Mouse (Mus musculus) adrenal gland, adult 2 months (tissue): Measurements from ENCODE around the gene Pias4. TPM values are rescaled to one million over a fixed set of nuclear protein-coding genes. Genes with fewer than 3 reads are reported as not detected.
A peak's percentile ranks its signal among the peaks of the same experiment; 100 is the strongest.
"Not testable (repeated sequence)": the region's sequence is repeated elsewhere in the genome, so short reads cannot be mapped to it uniquely, and the experiment has no call there.

Experiments
- DNase-seq: peaks from one replicate; pipeline ENCODE4 v3.0.0; 2021
- long read RNA-seq: library from polyadenylated mRNA; stranded (forward); transcript quantifications from one replicate; pipeline ENCODE4 v2.0.0, GENCODE M21; 2021
- polyA plus RNA-seq: library from polyadenylated mRNA; depleted of rRNA; stranded (reverse); fragments of >200 nt; gene quantifications from 2 replicates; pipeline ENCODE4 v1.2.3, GENCODE M21; 2012; rRNA removed
- total RNA-seq, 2 experiments: library from RNA; stranded (reverse); gene quantifications; 2 replicates each; pipeline ENCODE4 v1.2.3; 2021

The Pias4 gene
- 10 to 100 TPM; 27.3 to 29.8 TPM for total RNA-seq
- 41.4 and 48.6 TPM in 2 replicates for polyA plus RNA-seq
- long read RNA-seq, transcript Pias4-201 (11 exons, 2,571 nt), result major isoform, 18 of 25 reads
- long read RNA-seq, partial matches to known transcripts, result 4 of 25 reads
- long read RNA-seq, other reads (novel, unspliced or antisense), result 3 of 25 reads

GRCm38 (mm10) chr10:81167200-81168086 lies at the start of gene Pias4:
Pias4 (minus strand) TSS chr10:81167923.
- DNase-seq, result peak; percentile 100

GRCm38 (mm10) chr10:81217267-81217666 lies 49.5 kb upstream of the Pias4 start:
- DNase-seq, result not testable (repeated sequence)

GRCm38 (mm10) chr10:81216810-81217209 lies 49.1 kb upstream of the Pias4 start:
- DNase-seq, result no peak

- no peak for DNase-seq
Measured at GRCm38 (mm10) chr10:81216260-81216659, 48.5 kb upstream of the Pias4 start.

GRCm38 (mm10) chr10:81210154-81210553 lies 42.4 kb upstream of the Pias4 start:
- DNase-seq, result no peak

GRCm38 (mm10) chr10:81204137-81204536 lies 36.4 kb upstream of the Pias4 start:
- DNase-seq, result no peak

- DNase-seq, result no peak
Measured at GRCm38 (mm10) chr10:81202978-81203720, 35.4 kb upstream of the Pias4 start.

GRCm38 (mm10) chr10:81201807-81202758 lies 34.4 kb upstream of the Pias4 start, which contains the start of gene Nmrk2:
Nmrk2 (minus strand) TSS chr10:81202051.
- no peak for DNase-seq

- DNase-seq, result no peak
Measured at GRCm38 (mm10) chr10:81200605-81201287, 33.0 kb upstream of the Pias4 start.

- no peak for DNase-seq
Measured at GRCm38 (mm10) chr10:81200141-81200540, 32.4 kb upstream of the Pias4 start.

GRCm38 (mm10) chr10:81198990-81199389 lies 31.3 kb upstream of the Pias4 start:
- DNase-seq, result no peak

- peak; percentile 42 for DNase-seq
Measured at GRCm38 (mm10) chr10:81198230-81198629, 30.5 kb upstream of the Pias4 start.

GRCm38 (mm10) chr10:81197305-81197704 lies 29.6 kb upstream of the Pias4 start:
- no peak for DNase-seq

- DNase-seq, result no peak
Measured at GRCm38 (mm10) chr10:81196470-81197065, 28.8 kb upstream of the Pias4 start.

GRCm38 (mm10) chr10:81195300-81195699 lies 27.6 kb upstream of the Pias4 start:
- no peak for DNase-seq

GRCm38 (mm10) chr10:81193991-81194774 lies 26.5 kb upstream of the Pias4 start:
- peak; percentile 25 for DNase-seq

GRCm38 (mm10) chr10:81192968-81193501 lies 25.3 kb upstream of the Pias4 start:
- DNase-seq, result no peak

- peak; percentile 91 for DNase-seq
Measured at GRCm38 (mm10) chr10:81192270-81192967, 24.7 kb upstream of the Pias4 start.
